Mouse (Mus musculus) erythroblast, embryonic 14.5 days (primary cell): ENCODE results near the gene Nsa2.

Experiments used
- GATA1 ChIP-seq: IDR thresholded peaks from 2 replicates; pipeline ENCODE4 v1.6.1; 2012; ENCODE audit warnings: low read length, inconsistent platforms, mixed read lengths
- TAL1 ChIP-seq: IDR thresholded peaks from 3 replicates; pipeline ENCODE4 v1.6.1; 2012; ENCODE audit warnings: low read length, inconsistent platforms, mixed read lengths

GRCm38 (mm10) chr13:97184168-97184567 is 46.4 kb upstream of the Nsa2 start:
- TF ChIP-seq GATA1, result no peak
- no peak for TF ChIP-seq TAL1
